Mouse (Mus musculus) MEL (cell line): ENCODE data around the gene Filip1l. TPM values are rescaled to one million over a fixed set of nuclear protein-coding genes. Genes with fewer than 3 reads are reported as not detected.

Source experiments
- DNase-seq: peaks from one replicate; pipeline ENCODE4 v3.0.0; 2011; ENCODE audit warnings: low read depth, low spot score
- H3K27ac ChIP-seq: 2 replicates; pipeline ENCODE4 v1.5.1; 2012; ENCODE audit warnings: low read depth, mild to moderate bottlenecking, control low read depth, low read length, moderate library complexity; ENCODE audit not compliant: control insufficient read depth
- H3K27me3 ChIP-seq, 2 experiments: fragments of 150-350 bp in 1 of 2; sonication (generic) in 1 of 2; 2 replicates each; pipeline ENCODE4 v1.6.1; 2012; ENCODE audit warnings: low read length in 2 of 2, mild to moderate bottlenecking in 2 of 2, improper control_type of control experiment in 1 of 2, moderate library complexity in 1 of 2; ENCODE audit not compliant: insufficient read depth in 2 of 2, control insufficient read depth in 1 of 2
- H3K36me3 ChIP-seq, 2 experiments: 2 replicates each; pipeline ENCODE4 v1.6.1; 2012 to 2014; ENCODE audit warnings: low read length in 2 of 2, improper control_type of control experiment in 1 of 2, inconsistent platforms in 1 of 2, mild to moderate bottlenecking in 1 of 2; ENCODE audit not compliant: insufficient read depth in 2 of 2, control insufficient read depth in 1 of 2
- H3K4me1 ChIP-seq, 2 experiments: fragments of 150-350 bp in 1 of 2; sonication (generic) in 1 of 2; 2 replicates each; pipeline ENCODE4 v1.6.1; 2012; ENCODE audit warnings: low read length in 2 of 2, improper control_type of control experiment in 1 of 2, mild to moderate bottlenecking in 1 of 2; ENCODE audit not compliant: insufficient read depth in 2 of 2, control insufficient read depth in 1 of 2
- H3K4me3 ChIP-seq, 2 experiments: fragments of 150-350 bp in 1 of 2; sonication (generic) in 1 of 2; 2 replicates each; pipeline ENCODE4 v1.5.1; 2012; ENCODE audit warnings: low read depth in 2 of 2, low read length in 2 of 2, mild to moderate bottlenecking in 2 of 2, moderate library complexity in 2 of 2, control low read depth in 1 of 2, improper control_type of control experiment in 1 of 2; ENCODE audit not compliant: control insufficient read depth in 1 of 2, insufficient read depth in 1 of 2
- H3K79me2 ChIP-seq: 2 replicates; pipeline ENCODE4 v1.6.1; 2012; ENCODE audit warnings: mild to moderate bottlenecking, low read length, moderate library complexity; ENCODE audit not compliant: control insufficient read depth, poor library complexity, insufficient read depth
- H3K9ac ChIP-seq: 2 replicates; pipeline ENCODE4 v1.6.1; 2012; ENCODE audit warnings: low read depth, mild to moderate bottlenecking, control low read depth, low read length, moderate library complexity; ENCODE audit not compliant: control insufficient read depth, poor library complexity, severe bottlenecking
- H3K9me3 ChIP-seq: fragments of 150-350 bp; sonication (generic); replicated peaks from 2 replicates; pipeline ENCODE4 v1.6.1; 2012; ENCODE audit warnings: mild to moderate bottlenecking, low read length, improper control_type of control experiment, moderate library complexity; ENCODE audit not compliant: insufficient read depth
- CHD1 ChIP-seq: IDR thresholded peaks from 2 replicates; pipeline ENCODE4 v1.6.1; 2012; ENCODE audit warnings: low read depth, mild to moderate bottlenecking, inconsistent platforms, low read length, improper control_type of control experiment
- E2F4 ChIP-seq: IDR thresholded peaks from 2 replicates; pipeline ENCODE4 v1.6.1; 2011; ENCODE audit warnings: low read depth, low read length, improper control_type of control experiment, borderline replicate concordance
- EP300 ChIP-seq, 2 experiments: IDR thresholded peaks; 2 replicates each; pipeline ENCODE4 v1.6.1; 2011; ENCODE audit warnings: improper control_type of control experiment in 2 of 2, low read length in 2 of 2, low read depth in 1 of 2, mild to moderate bottlenecking in 1 of 2
- GABPA ChIP-seq: IDR thresholded peaks from 2 replicates; pipeline ENCODE4 v1.6.1; 2012; ENCODE audit warnings: low read depth, mild to moderate bottlenecking, inconsistent platforms, low read length, improper control_type of control experiment, moderate library complexity
- GATA1 ChIP-seq: IDR thresholded peaks from 2 replicates; pipeline ENCODE4 v1.6.1; 2011; ENCODE audit warnings: low read depth, low read length, improper control_type of control experiment
- JUND ChIP-seq: IDR thresholded peaks from 2 replicates; pipeline ENCODE4 v1.6.1; 2011; ENCODE audit warnings: low read depth, mild to moderate bottlenecking, improper control_type of control experiment, low read length
- KAT2A ChIP-seq: conservative IDR thresholded peaks from 2 replicates; pipeline ENCODE4 v1.6.1; 2012; ENCODE audit warnings: low read depth, low read length, improper control_type of control experiment, inconsistent platforms
- MAX ChIP-seq: IDR thresholded peaks from 2 replicates; pipeline ENCODE4 v1.6.1; 2011; ENCODE audit warnings: low read length, improper control_type of control experiment
- MAZ ChIP-seq: IDR thresholded peaks from 2 replicates; pipeline ENCODE4 v1.6.1; 2012; ENCODE audit warnings: low read depth, mild to moderate bottlenecking, inconsistent platforms, low read length, improper control_type of control experiment
- MYB ChIP-seq: IDR thresholded peaks from 2 replicates; pipeline ENCODE4 v1.6.1; 2011; ENCODE audit warnings: mild to moderate bottlenecking, low read depth, low read length, improper control_type of control experiment
- MYC ChIP-seq: IDR thresholded peaks from 2 replicates; pipeline ENCODE4 v1.6.1; 2011; ENCODE audit warnings: low read depth, mild to moderate bottlenecking, low read length, improper control_type of control experiment, moderate library complexity
- SIN3A ChIP-seq: IDR thresholded peaks from 2 replicates; pipeline ENCODE4 v1.6.1; 2012; ENCODE audit warnings: low read length, improper control_type of control experiment, inconsistent platforms
- SMC3 ChIP-seq: IDR thresholded peaks from 2 replicates; pipeline ENCODE4 v1.6.1; 2011; ENCODE audit warnings: low read depth, low read length, improper control_type of control experiment
- TBP ChIP-seq: IDR thresholded peaks from 2 replicates; pipeline ENCODE4 v1.8.0; 2011; ENCODE audit warnings: low read depth, low read length, improper control_type of control experiment
- USF1 ChIP-seq: IDR thresholded peaks from 2 replicates; pipeline ENCODE4 v1.6.1; 2014; ENCODE audit warnings: low read depth, mild to moderate bottlenecking, inconsistent platforms, low read length, improper control_type of control experiment, moderate library complexity
- ZC3H11A ChIP-seq: IDR thresholded peaks from 2 replicates; pipeline ENCODE4 v1.6.1; 2012; ENCODE audit warnings: low read depth, mild to moderate bottlenecking, inconsistent platforms, low read length, improper control_type of control experiment
- ZNF384 ChIP-seq: IDR thresholded peaks from 2 replicates; pipeline ENCODE4 v1.6.1; 2012; ENCODE audit warnings: low read depth, mild to moderate bottlenecking, inconsistent platforms, low read length, improper control_type of control experiment
- polyA plus RNA-seq, 2 experiments: library from polyadenylated mRNA; stranded (reverse) in 1 of 2; unstranded in 1 of 2; fragments of >175 nt in 1 of 2; fragments of >200 nt in 1 of 2; gene quantifications; 2 replicates each; pipeline versions ENCODE4 v1.2.1 to v1.2.4; 2012; ENCODE audit warnings: low replicate concordance in 2 of 2, low read depth in 1 of 2; ENCODE audit not compliant: insufficient read length in 2 of 2, insufficient read depth in 1 of 2, missing spikeins in 1 of 2
- total RNA-seq: library from RNA; depleted of rRNA; stranded (reverse); fragments of 300-350 nt; gene quantifications from 2 replicates; pipeline ENCODE4 v1.2.3, GENCODE M21; 2012

The Filip1l gene
- total and polyA plus RNA-seq, 3 experiments, result 0.27 to 1.8 TPM; not detected in 1

DNA sequence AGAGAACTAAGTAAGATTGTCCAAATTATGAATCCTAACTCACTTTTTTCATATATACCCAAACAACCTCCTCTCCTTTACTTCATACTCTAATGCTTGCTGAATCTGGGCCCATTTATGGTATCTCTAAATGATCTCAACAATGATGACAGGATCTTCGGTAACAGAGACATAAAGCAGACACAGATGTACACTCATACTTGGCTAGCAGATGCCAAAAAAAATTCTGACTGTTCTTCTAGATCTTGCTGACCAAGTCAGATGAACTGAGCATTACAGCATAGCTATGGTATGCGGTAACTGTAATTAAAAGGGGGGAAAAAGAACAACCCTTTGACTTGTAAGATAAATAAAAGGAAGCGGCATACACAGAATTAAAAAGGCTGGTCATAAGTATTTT, 210.6 kb downstream of the Filip1l start (continued):
- no peak for TF ChIP-seq MYB
- TF ChIP-seq, all 39 proteins: peak for 0

DNA sequence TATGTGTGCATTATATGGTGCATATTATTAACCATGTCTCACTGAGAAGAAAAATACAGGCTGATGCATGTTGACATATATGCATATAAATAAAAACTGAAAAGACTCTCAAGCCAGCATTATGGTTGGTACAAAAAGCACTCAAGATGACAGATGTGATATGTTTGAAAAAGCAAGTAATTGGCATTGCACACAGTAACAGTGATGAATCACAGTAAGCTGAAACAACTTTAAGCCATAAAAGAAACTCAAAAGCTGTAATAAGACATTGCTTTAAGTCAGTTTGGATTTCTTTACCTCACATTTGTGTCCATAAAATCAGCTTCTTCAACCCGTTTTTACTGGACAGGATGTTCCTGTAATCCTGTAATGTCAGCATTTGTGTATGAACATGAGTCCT, 211.9 kb downstream of the Filip1l start:
- Histone ChIP-seq H3K9ac (no peak overlapping the region), H3K4me3 (no peak overlapping the region), H3K27me3 (no peaks in the 10 kb centered on the region), H3K79me2 (no peaks in the 10 kb centered on the region; the same call in 1 of the 2 replicates)
- TF ChIP-seq MAX, result no peak
- no peak for TF ChIP-seq EP300 (IDR thresholded peaks at IDR 0.05; ENCODE audit: low read depth in 1 of 2, low read length in 2 of 2)
- TF ChIP-seq ZC3H11A, result no peak
- TF ChIP-seq USF1, result no peak
- no peak for TF ChIP-seq SIN3A
- TF ChIP-seq TBP, result no peak
- no peak for TF ChIP-seq JUND
- no peak for TF ChIP-seq KAT2A
- TF ChIP-seq SMC3, result no peak
- TF ChIP-seq GABPA, result no peak
- no peak for TF ChIP-seq ZNF384
- TF ChIP-seq GATA1, result no peak
- no peak for TF ChIP-seq MYC
- TF ChIP-seq E2F4, result no peak
- TF ChIP-seq, all 39 proteins: peak for 0
- H3K9me3 ChIP-seq, result no peaks in the 10 kb centered on the region
- no peak for DNase-seq
- H3K36me3 ChIP-seq, result peaks cover 0 to 6% of the 10 kb centered on the region in 2 experiments; a peak in 2 of 4 replicates
- H3K27ac ChIP-seq, result no peak overlapping the region
- H3K4me1 ChIP-seq, result peaks cover 3 to 6% of the 10 kb centered on the region in 2 experiments; a peak in 1 of 4 replicates

DNA sequence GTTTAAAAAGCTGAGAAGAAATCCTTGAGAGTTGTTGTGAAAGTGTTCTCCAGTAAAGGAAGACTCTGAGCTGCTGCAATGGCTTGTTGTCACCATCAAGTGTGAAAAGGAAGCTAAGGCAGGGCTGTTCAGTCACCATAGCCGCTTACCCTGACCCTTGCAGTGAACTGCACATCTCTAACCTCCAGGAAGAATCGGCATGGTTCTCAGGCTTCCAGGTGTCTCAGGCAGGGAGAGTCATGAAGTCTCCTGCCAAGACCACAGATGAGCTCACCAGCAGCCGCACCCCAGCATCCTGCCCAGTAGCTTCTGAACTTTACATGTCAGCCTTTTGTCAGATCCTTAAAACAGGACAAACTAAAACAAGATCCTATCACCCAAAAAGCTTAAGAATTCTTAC, 213.3 kb downstream of the Filip1l start:
- Histone ChIP-seq H3K27me3 (no peaks in the 10 kb centered on the region), H3K4me3 (no peak overlapping the region), H3K9ac (no peak overlapping the region), H3K9me3 (no peaks in the 10 kb centered on the region), H3K36me3 (peaks cover 0 to 6% of the 10 kb centered on the region in 2 experiments; a peak in 2 of 4 replicates), H3K79me2 (peaks cover 2% of the 10 kb centered on the region; the same call in 1 of the 2 replicates), H3K4me1 (peaks cover 3% of the 10 kb centered on the region in 2 experiments; a peak in 2 of 4 replicates), H3K27ac (no peak overlapping the region)
- TF ChIP-seq KAT2A, result no peak
- TF ChIP-seq CHD1, result no peak
- TF ChIP-seq MAZ, result no peak
- DNase-seq, result no peak
